Mouse (Mus musculus) midbrain, postnatal 0 days (tissue): ENCODE results near the gene Hoxd11. TPM values are rescaled to one million over a fixed set of nuclear protein-coding genes. Genes with fewer than 3 reads are reported as not detected.

Experiments used
- ATAC-seq: fragments of 200-750 bp; cut with Nextera tagmentation; 2 replicates; pipeline ENCODE4 v1.8.0; 2017; ENCODE audit warnings: moderate number of reproducible peaks, mild to moderate bottlenecking, moderate TSS enrichment, moderate library complexity; ENCODE audit not compliant: low FRiP score
- DNase-seq: peaks from one replicate; pipeline ENCODE4 v3.0.0-alpha.2; 2015; ENCODE audit warnings: low spot score
- H3K27ac ChIP-seq: fragments of 300-500 bp; sonication (generic); 2 replicates; pipeline ENCODE4 v1.5.1; 2014; ENCODE audit warnings: low read depth, mild to moderate bottlenecking, low read length, mixed read lengths
- H3K27me3 ChIP-seq: fragments of 300-500 bp; sonication (generic); 2 replicates; pipeline ENCODE4 v1.6.1; 2014; ENCODE audit warnings: low read length, control low read depth, mixed read lengths; ENCODE audit not compliant: insufficient read depth
- H3K36me3 ChIP-seq: fragments of 300-500 bp; sonication (generic); 2 replicates; pipeline ENCODE4 v1.6.1; 2014; ENCODE audit warnings: low read length, control low read depth, mixed read lengths; ENCODE audit not compliant: insufficient read depth
- H3K4me1 ChIP-seq: fragments of 300-500 bp; sonication (generic); 2 replicates; pipeline ENCODE4 v1.6.1; 2014; ENCODE audit warnings: mild to moderate bottlenecking, control low read depth, antibody characterized with exemption, low read length, mixed read lengths; ENCODE audit not compliant: insufficient read depth
- H3K4me2 ChIP-seq: fragments of 300-500 bp; sonication (generic); 2 replicates; pipeline ENCODE4 v1.6.1; 2014; ENCODE audit warnings: low read depth, mild to moderate bottlenecking, low read length, mixed read lengths; ENCODE audit not compliant: poor library complexity, severe bottlenecking
- H3K4me3 ChIP-seq: fragments of 300-500 bp; sonication (generic); 2 replicates; pipeline ENCODE4 v1.5.1; 2014; ENCODE audit warnings: low read depth, mild to moderate bottlenecking, low read length, moderate library complexity
- H3K9ac ChIP-seq: fragments of 300-500 bp; sonication (generic); replicated peaks from 2 replicates; pipeline ENCODE4 v1.6.1; 2014; ENCODE audit warnings: mild to moderate bottlenecking, low read length, moderate library complexity, mixed read lengths; ENCODE audit not compliant: poor library complexity, severe bottlenecking
- H3K9me3 ChIP-seq: fragments of 300-500 bp; sonication (generic); 2 replicates; pipeline ENCODE4 v1.6.1; 2016; ENCODE audit warnings: low read length, control low read depth
- CTCF ChIP-seq: IDR thresholded peaks from 2 replicates; pipeline ENCODE4 v1.5.1; 2016; ENCODE audit warnings: antibody characterized with exemption, mild to moderate bottlenecking
- WGBS: fragments of 180-500 bp; shearing (Covaris S2); extraction: QIAGEN DNeasy Blood & Tissue Kit; methylation state at CpG from one replicate; pipeline ENCODE4 v1.1.7; 2014; 5-methylcytosine and 5-hydroxymethylcytosine counted together
- polyA plus RNA-seq: library from polyadenylated mRNA; unstranded; fragments of >200 nt; fragmentation: Nextera tagmentation; extraction: Ambion mirVana; gene quantifications from 2 replicates; pipeline ENCODE4 v1.2.1, GENCODE M21; 2015
- total RNA-seq: library from RNA; depleted of rRNA; stranded (reverse); fragments of >200 nt; gene quantifications from 2 replicates; pipeline ENCODE4 v1.2.3, GENCODE M21; 2014

Gene Hoxd11
- total and polyA plus RNA-seq, 2 experiments from 2014 or later: not detected

DNA sequence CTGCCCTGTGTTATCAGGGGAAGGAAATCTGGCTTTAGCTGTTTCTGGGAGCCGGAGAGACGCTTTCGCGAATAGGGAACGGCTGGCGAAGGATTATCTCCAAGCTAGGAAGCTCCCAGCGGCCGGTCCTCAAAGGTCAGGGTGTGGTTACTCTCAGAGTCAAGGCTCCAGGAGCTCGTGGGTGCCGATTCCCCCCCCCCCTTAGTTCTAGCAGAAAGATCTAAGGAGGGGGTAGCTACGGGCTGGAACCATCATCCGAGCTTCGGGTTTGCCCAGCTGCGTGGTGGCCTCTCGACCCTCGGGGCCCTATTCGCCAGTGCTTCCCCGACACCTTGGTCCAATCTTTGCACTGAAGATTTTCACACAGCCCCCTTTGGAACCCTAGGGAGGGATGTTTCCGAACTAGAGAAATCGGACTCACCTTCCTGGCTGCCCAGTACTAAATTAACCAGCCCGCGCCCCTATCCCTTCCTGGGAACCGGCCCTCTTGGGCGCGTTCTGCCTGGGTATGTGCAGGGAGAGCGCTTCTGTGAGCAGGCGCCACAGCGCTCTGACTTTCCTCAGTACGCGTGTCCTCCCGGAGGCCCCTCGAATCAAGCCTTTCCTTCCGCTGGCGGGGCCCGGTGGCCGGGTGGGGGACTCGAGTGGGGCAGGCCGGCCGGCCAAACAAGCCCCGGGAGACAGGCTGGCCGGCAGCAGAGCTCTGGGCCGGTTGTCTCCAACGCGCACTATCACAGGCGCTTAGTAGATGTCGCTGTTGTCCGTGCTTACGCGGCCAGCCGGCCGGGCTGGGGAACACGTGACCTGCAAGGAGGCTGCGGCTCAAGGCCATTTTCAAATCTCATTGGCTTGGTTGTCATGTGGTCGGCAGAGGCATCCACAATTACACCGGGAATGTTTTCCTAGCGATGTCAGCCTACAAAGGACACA, 11.9 kb downstream of the Hoxd11 start, which contains the start of gene Hoxd10:
Hoxd10 (plus strand) TSS at position 903 of the 930 bp plus-strand sequence.
- Histone ChIP-seq H3K36me3 (no peaks in the 10 kb centered on the region), H3K9me3 (0 out of 2 replicates have a peak, but pooled peaks cover 5% of the 10 kb centered on the region), H3K4me2 (no peak within 1 kb of the TSS), H3K9ac (no peak within 1 kb of the TSS), H3K4me1 (no peaks in the 10 kb centered on the region), H3K4me3 (peak within 1 kb of the TSS; percentile 0; the same call in 1 of the 2 replicates), H3K27ac (no peak within 1 kb of the TSS), H3K27me3 (peaks cover 97% of the 10 kb centered on the region)
- ATAC-seq: no peak
- under 1% methylated on average over 56 of the region's 56 CpGs for WGBS
- peak; percentile 51 for DNase-seq
- TF ChIP-seq CTCF: peak; percentile 34; the same call in 1 of the 2 replicates

DNA sequence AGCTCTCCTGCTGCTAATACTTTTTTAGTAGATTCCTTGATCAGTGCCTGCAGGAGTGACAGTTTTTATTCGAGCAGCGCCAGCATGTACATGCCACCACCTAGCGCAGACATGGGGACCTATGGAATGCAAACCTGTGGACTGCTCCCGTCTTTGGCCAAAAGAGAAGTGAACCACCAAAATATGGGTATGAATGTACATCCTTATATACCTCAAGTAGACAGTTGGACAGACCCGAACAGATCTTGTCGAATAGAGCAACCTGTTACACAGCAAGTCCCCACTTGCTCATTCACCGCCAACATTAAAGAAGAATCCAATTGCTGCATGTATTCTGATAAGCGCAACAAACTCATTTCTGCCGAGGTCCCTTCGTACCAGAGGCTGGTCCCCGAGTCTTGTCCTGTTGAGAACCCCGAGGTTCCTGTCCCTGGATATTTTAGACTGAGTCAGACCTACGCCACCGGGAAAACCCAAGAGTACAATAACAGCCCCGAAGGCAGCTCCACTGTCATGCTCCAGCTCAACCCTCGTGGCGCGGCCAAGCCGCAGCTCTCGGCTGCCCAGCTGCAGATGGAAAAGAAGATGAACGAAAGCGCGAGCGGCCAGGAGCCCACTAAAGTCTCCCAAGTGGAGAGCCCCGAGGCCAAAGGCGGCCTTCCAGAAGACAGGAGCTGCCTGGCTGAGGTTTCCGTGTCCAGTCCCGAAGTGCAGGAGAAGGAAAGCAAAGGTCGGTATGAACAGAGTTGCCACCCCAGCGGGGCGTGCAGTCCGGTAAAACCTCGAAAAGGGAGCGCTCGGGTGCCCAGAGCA, 12.8 kb downstream of the Hoxd11 start:
- TF ChIP-seq CTCF: no peak
- 4% methylated on average over 35 of the region's 35 CpGs for WGBS
- no peak overlapping the region for H3K4me2 ChIP-seq
- no peak overlapping the region for H3K4me3 ChIP-seq
- H3K27ac ChIP-seq: no peak overlapping the region
- no peak for DNase-seq
- H3K9ac ChIP-seq: no peak overlapping the region
- no peak for ATAC-seq
- no peaks in the 10 kb centered on the region for H3K4me1 ChIP-seq
- H3K9me3 ChIP-seq: 0 out of 2 replicates have a peak, but pooled peaks cover 5% of the 10 kb centered on the region
- H3K36me3 ChIP-seq: no peaks in the 10 kb centered on the region
- H3K27me3 ChIP-seq: peaks cover 97% of the 10 kb centered on the region

GRCm38 (mm10) chr2:74692808-74693431, 13.6 kb downstream of the Hoxd11 start:
- ATAC-seq: no peak
- 0 out of 2 replicates have a peak, but pooled peaks cover 5% of the 10 kb centered on the region for H3K9me3 ChIP-seq
- TF ChIP-seq CTCF: no peak
- H3K27me3 ChIP-seq: peaks cover 97% of the 10 kb centered on the region
- H3K4me2 ChIP-seq: no peak overlapping the region
- no peak overlapping the region for H3K4me3 ChIP-seq
- 0 out of 2 replicates have a peak, but pooled peaks cover 2% of the 10 kb centered on the region for H3K4me1 ChIP-seq
- no peak overlapping the region for H3K27ac ChIP-seq
- H3K36me3 ChIP-seq: no peaks in the 10 kb centered on the region
- no peak overlapping the region for H3K9ac ChIP-seq
- WGBS: 1% methylated on average over 20 of the region's 20 CpGs
- DNase-seq: no peak

DNA sequence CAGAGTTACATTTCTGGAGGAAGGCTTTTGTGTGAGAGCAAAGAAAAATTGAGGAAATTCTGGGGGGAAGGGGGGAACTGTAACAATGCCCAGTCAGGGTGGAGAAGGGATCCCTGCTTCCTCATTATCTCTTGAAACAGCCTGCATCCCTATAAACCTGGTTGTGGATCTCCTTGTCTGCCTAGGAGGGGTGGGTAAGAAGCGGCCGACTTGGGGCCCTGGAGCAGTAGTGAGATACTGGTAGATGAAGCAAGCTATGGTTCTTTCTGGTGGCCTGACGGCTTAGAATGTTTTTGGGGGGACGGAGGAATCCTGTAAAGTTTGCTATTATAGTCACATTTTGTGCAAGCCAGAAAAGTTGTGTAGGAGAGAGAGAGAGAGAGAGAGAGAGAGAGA, 14.1 kb downstream of the Hoxd11 start:
- 10% methylated on average over 4 of the region's 4 CpGs for WGBS

DNA sequence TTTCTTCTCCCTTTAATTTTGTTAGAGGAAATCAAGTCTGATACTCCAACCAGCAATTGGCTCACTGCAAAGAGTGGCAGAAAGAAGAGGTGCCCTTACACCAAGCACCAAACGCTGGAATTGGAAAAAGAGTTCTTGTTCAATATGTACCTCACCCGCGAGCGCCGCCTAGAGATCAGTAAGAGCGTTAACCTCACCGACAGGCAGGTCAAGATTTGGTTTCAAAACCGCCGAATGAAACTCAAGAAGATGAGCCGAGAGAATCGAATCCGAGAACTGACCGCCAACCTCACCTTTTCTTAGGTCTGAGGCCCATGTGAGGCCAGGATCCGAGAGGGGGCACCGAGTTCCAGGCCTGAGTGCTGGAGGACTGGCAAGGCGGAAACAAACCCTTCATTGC, 14.7 kb downstream of the Hoxd11 start:
- H3K27ac ChIP-seq: no peak overlapping the region
- H3K36me3 ChIP-seq: no peaks in the 10 kb centered on the region
- WGBS: 1% methylated on average over 16 of the region's 16 CpGs
- peaks cover 91% of the 10 kb centered on the region for H3K27me3 ChIP-seq
- ATAC-seq (no peak), DNase-seq (no peak)
- 0 out of 2 replicates have a peak, but pooled peaks have one; percentile 9 for TF ChIP-seq CTCF
- H3K4me1 ChIP-seq: 0 out of 2 replicates have a peak, but pooled peaks cover 2% of the 10 kb centered on the region
- H3K9ac ChIP-seq: no peak overlapping the region
- no peak overlapping the region for H3K4me2 ChIP-seq
- H3K4me3 ChIP-seq: no peak overlapping the region
- H3K9me3 ChIP-seq: 0 out of 2 replicates have a peak, but pooled peaks cover 5% of the 10 kb centered on the region

More for the DNA sequence above, 14.1 kb downstream of the Hoxd11 start:
- Histone ChIP-seq H3K9ac (no peak overlapping the region), H3K4me1 (0 out of 2 replicates have a peak, but pooled peaks cover 2% of the 10 kb centered on the region), H3K9me3 (0 out of 2 replicates have a peak, but pooled peaks cover 5% of the 10 kb centered on the region), H3K27me3 (peaks cover 94% of the 10 kb centered on the region), H3K4me2 (no peak overlapping the region), H3K27ac (no peak overlapping the region), H3K4me3 (no peak overlapping the region), H3K36me3 (no peaks in the 10 kb centered on the region)
- DNase-seq: no peak
- no peak for ATAC-seq
- no peak for TF ChIP-seq CTCF
